Mouse (Mus musculus): ENCODE measurements at regions not wholly inside any gene's neighbourhood (a gene's known extent, or its start where the extent isn't known, plus 50 kb on each side); places are given as distances from the start of the nearest gene placed in this dataset.

GRCm38 (mm10) chr3:41182036-41182899 is 99.4 kb upstream of the Pgrmc2 start:
- DNase-seq (ENCODE audit: low spot score in 2 of 2), result peak; percentile 63 to 72

- no peak for DNase-seq (ENCODE audit: low spot score in 2 of 2)
Measured at GRCm38 (mm10) chr3:41181438-41181837, 98.6 kb upstream of the Pgrmc2 start.

GRCm38 (mm10) chr3:41180911-41181310 is 98.1 kb upstream of the Pgrmc2 start:
- peak in 1 of 2 experiments; percentile 58 for DNase-seq (ENCODE audit: low spot score in 2 of 2)

- DNase-seq (ENCODE audit: low spot score in 2 of 2), result no peak
Measured at GRCm38 (mm10) chr3:41179037-41179880, 96.4 kb upstream of the Pgrmc2 start.

DNA sequence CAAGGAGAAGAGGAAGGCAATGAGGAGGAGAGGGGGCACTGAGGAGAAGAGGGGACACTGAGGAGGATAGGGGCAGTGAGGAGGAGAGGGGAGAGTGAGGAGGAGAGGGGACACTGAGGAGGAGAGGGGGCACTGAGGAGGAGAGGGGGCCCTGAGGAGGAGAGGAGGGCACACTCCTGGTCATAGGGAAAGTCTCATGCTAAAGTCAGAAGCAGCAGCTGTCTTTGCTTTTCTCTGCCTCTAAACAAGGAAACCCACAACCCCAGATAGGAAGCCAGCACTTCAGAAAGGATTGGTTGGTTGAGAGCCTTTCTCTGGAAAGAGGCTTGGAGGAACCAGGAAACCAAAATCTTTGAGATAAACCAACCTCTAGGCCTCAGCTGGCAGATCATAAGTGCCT is 94.3 kb upstream of the Pgrmc2 start:
- no peak for DNase-seq (ENCODE audit: low spot score in 2 of 2)

DNA sequence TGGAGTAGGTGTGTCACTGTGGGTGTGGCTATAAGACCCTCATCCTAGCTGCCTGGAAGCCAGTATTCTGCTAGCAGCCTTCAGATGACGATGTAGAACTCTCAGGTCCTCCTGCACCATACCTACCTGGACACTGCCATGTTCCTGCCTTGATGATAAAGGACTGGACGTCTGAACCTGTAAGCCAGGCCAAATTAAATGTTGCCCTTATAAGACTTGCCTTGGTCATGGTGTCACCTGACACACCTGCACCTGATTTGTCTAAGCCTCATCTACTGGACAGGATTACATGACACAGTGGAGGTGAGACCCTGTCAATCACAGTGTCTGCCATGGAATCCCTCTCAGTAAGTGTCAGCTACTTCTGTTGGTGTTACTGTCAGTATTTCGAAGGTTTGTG is 92.5 kb upstream of the Pgrmc2 start:
- DNase-seq (ENCODE audit: low spot score in 2 of 2), result no peak

DNA sequence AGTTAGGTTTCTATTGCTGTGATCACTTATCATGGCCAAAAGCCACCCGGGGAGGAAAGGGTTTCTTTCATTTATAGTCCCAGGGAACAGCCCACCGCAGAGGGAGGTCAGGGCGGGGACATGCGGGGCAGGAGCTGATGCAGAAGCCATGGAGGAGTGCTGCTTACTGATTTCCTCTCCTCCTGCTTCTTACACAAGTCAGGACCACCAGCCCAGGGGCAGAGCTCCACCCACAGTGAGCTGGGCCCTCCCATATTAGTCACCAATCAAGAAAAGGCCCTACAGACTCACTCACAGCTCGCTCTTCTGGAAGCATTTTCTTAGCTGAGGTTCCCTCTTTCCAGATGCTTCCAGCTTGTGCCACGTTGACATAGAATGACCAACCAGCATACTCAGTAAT is 90.7 kb upstream of the Pgrmc2 start:
- DNase-seq (ENCODE audit: low spot score in 2 of 2), result no peak

DNA sequence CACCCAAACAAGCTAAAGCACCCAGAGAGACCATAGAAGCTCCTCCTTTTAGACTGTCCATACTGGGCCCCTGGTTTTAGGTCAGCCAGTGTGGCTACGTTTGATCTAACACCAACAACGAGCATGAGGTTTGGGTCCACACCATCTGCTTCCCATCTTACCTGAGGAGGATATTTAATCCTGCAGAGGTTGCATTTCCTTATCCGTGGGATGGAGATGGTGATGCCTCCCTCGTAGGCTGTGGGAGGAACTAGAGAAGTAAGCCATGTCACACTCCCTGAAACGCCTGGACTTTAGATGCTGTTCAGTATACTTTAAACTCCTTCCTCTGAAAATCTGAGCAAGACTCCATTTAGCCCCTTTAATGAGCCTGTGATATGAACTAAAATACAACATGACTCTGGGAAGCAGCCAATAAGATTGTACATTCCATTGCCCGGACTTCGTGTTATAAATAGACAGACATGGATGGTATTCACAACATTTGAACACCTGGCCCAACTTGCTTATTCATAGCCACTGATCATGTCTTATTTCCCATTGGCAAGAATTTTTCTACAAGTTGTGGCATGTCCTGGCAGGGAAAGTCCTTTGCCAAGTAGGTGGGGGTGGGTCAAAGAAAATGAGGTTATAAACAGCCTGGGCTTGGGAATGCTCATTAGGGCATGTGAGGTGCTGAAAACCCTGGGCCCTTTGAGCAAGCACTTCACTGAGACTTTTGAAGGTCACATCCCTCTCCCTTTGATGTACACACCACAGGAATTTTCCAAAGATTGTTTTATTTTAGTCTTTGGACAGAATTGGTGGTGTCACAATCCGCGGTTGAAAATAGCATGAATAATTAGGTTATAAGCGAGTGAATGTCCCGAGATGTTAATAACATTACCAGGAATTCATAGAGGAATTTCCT is 89.7 kb upstream of the Pgrmc2 start:
- DNase-seq (ENCODE audit: low spot score in 2 of 2), result no peak

DNA sequence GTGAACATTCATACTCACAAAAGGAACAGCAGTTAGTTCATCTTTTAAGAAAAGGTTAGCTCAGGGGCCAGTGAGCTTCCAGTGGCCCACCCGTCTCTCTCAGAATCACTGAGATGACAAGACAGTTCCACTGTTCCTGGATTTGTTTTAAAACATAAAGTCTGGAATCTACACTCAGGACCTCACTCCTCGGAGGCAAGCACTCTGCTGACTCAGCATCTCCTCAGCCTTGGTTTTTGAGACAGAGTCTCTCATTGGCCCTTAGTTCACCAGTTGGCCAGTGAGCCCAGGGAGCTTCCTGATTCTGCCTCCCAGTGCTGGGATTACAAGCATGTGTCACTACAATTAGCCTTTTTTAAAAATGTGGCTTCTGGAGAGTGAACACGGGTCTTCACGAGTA is 88.9 kb upstream of the Pgrmc2 start:
- no peak for DNase-seq (ENCODE audit: low spot score in 2 of 2)

DNA sequence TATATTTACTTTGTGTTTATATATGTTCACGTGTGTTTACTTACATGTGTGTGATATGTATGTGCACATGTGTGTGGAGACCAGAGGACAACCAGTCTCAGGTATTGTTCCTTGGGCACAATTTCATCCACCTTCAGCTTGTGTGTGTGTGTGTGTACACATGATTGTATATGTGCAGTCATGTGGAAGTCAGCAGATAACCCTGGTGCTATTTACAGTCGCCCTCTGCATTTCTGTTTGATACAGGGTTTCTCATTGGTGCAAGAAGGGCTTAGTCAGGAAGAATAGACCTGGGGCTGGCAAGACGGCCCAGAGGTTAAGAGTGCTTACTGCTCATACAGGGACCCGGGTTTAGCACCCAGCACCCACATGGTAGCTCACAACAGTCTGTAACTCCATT is 88.5 kb upstream of the Pgrmc2 start:
- DNase-seq (ENCODE audit: low spot score in 2 of 2), result no peak

DNA sequence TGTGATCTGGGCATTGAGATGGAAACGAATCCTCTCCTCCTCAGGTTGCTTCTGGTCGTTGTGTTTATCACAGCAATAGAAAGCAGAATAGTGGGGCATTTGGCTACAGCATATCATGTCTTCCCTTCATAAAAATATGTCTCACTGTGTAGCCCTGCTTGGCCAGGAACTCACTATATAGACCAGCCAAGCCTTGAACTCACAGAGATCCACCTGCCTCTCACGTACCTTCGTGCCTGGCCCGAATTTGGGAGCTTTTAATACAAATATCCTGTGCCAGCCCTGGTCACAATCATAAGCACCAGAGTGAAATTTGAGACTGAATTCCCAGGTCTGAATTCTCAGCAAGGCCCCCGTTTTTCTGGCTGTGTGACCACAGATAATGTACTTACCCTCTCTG is 87.7 kb upstream of the Pgrmc2 start:
- no peak for DNase-seq (ENCODE audit: low spot score in 2 of 2)

DNA sequence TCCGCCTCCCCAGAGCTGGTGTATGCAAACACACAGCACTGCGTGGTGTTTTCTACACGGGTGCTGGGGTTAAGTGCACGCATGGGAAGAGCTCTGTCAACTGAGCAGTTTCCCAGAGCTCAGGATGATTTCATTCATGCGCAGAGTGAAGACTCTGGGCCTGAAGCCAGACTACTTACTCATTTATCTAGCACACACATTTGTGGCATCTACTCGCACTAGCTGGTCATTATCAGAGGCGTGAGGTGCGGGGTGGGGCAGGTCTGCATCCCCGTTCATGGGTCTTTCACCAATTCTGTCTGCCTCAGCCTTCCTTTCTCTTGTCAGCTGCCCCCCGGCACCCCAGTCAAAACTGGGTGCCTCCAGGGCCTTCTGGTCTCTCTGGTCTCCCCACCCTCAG is 86.6 kb upstream of the Pgrmc2 start:
- DNase-seq (ENCODE audit: low spot score in 2 of 2), result no peak

DNA sequence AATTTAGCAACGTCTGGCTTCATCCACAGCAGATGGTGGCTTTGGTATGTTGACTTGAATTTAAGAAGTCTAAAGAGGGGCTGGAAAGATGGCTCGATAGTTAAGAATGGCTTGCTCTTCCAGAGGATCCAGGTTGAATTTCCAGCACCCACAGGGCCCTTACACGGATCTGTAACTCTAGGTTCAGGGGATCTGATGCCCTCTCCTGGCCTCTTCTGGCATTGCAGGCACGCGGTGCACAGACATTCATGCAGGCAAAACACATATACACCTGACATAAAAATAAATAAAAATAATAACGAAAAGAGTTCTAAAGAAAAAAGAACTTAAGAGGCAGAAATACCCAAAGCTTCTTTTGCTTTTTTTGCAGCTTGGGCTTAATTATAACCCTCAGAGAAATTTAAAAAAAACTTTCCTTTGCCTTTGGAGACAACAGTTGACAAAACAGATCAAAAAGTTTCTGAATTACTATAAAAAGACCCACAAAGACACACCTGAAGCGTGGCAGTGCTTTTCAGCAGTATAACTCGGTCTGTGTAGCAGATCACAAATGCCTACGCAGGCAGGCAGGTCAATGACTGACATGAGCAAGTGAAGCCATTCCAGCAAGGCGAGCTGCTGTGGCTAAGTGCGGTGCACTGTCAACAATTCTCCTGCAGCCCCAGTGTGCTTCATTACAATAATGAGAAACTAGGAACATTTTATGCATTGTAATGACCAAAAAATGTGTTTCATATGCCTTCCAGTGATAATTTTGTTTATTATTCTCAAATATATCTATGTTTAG is 85.5 kb upstream of the Pgrmc2 start:
- no peak for DNase-seq (ENCODE audit: low spot score in 2 of 2)

GRCm38 (mm10) chr3:41167476-41167875 is 84.6 kb upstream of the Pgrmc2 start:
- DNase-seq (ENCODE audit: low spot score in 2 of 2), result no peak

DNA sequence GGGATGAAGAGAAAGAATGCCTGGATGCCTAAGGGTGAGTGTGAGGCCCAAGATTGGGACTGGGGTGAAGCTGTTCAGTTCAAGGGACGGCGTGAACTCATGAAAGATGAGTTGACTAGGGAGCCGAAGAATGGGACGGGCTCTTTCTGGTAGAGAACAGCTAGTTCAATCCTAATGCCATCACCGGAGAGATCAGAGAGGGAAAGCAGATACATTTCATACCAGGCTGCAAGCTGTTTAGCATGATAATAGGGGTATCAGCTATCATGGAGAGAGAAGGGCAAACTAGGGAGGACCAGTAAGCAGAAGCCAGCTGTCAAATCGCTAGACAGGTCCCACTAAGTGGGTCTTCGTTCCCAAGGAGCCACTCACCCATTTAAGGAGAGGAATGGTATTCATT is 81.9 kb upstream of the Pgrmc2 start:
- DNase-seq (ENCODE audit: low spot score in 2 of 2), result no peak

DNA sequence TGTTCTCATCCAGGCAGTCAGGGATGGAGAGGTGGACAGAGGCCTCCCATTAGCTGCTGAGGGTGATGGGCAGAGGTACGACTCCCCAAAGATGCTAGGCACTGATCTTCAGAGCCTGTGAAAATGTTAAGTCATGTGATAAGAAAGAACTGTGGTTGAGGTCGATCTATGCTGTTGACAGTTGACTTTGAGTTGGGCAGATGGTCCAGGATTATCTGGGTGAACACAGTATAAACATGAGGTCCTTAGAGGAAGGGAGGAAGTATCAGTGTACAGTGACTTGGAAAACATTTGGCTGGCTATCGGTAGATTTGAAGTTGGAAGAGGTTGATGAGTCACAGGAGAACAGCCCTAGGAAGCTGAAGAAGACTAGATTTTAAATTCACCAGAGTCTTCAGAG is 80.9 kb upstream of the Pgrmc2 start:
- DNase-seq (ENCODE audit: low spot score in 2 of 2), result no peak

DNA sequence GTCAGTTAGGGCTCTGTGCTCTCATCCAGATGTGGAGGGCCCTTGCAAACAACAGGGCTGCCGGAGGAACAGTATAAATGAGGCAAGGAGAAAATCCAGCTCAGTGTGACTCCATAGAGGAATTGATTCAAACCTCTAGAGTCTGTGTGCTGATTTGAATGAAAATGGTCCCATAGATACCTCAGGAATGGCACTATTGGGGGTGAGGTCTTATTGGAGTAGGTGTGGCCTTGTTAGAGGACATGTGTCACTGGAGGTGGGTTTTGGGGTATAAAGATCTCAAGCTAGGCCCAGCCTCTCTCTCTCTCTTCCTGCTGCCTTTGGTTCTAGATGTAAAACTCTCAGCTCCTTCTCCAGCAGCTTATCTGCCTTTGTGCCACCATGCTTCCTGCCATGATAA is 79.7 kb upstream of the Pgrmc2 start:
- DNase-seq (ENCODE audit: low spot score in 2 of 2), result no peak

GRCm38 (mm10) chr3:41160648-41161047 is 77.8 kb upstream of the Pgrmc2 start:
- no peak for DNase-seq (ENCODE audit: low spot score in 2 of 2)

- no peak for DNase-seq (ENCODE audit: low spot score in 2 of 2)
Measured at GRCm38 (mm10) chr3:41158314-41158973, 75.6 kb upstream of the Pgrmc2 start.

GRCm38 (mm10) chr3:41157428-41157827 is 74.6 kb upstream of the Pgrmc2 start:
- DNase-seq (ENCODE audit: low spot score in 2 of 2), result no peak
